Mouse (Mus musculus) G1E (cell line): ENCODE measurements at regions not wholly inside any gene's neighbourhood (a gene's known extent, or its start where the extent isn't known, plus 50 kb on each side); places are given as distances from the start of the nearest gene placed in this dataset.

Source experiments
- CTCF ChIP-seq: IDR thresholded peaks from 2 replicates; pipeline ENCODE4 v1.5.1; 2012; ENCODE audit warnings: low read depth, low read length, inconsistent platforms, mixed read lengths
- GATA1 ChIP-seq: IDR thresholded peaks from 2 replicates; pipeline ENCODE4 v1.6.1; 2012; ENCODE audit warnings: borderline replicate concordance, low read length, inconsistent platforms, mixed read lengths
- GATA2 ChIP-seq: IDR thresholded peaks from 2 replicates; pipeline ENCODE4 v1.6.1; 2012; ENCODE audit warnings: low read depth, low read length, inconsistent platforms, borderline replicate concordance
- TAL1 ChIP-seq: conservative IDR thresholded peaks from 2 replicates; pipeline ENCODE4 v1.6.1; 2012; ENCODE audit warnings: low read depth, low read length, inconsistent platforms, mixed read lengths

DNA sequence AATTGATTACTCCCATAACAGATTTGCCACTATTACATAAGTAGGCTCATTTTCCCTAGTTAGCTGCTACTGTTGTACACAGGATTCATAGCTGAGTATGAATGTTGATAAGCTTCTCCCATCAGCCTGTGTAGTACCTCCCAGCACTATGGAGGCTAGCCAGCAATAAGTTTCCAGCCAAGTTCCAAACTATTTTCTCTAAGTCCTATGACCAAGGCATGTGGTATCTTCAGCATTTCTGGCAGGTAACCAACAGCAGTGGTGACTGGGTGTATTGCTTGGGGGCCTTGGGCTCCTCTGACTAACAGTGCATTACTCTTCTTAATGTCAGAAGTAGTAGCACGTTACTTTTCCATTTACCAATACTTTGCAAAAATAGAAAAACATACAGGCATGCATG is 1841.8 kb upstream of the Lrrc6 start:
- TF ChIP-seq CTCF (no peak), GATA1 (no peak), GATA2 (no peak), TAL1 (no peak)
